Mouse (Mus musculus) liver, embryonic 14.5 days (tissue): ENCODE measurements around the gene Slc17a6.

Experiments
- CTCF ChIP-seq: IDR thresholded peaks from 2 replicates; pipeline ENCODE4 v1.5.1; 2016; ENCODE audit warnings: antibody characterized with exemption, low read depth, control low read depth
- EP300 ChIP-seq: IDR thresholded peaks from 2 replicates; pipeline ENCODE4 v1.6.1; 2016; ENCODE audit warnings: antibody characterized with exemption, low read depth

GRCm38 (mm10) chr7:51603741-51604140, 18.1 kb upstream of the Slc17a6 start:
- no peak for TF ChIP-seq CTCF
- TF ChIP-seq EP300: no peak
